Mouse (Mus musculus): ENCODE measurements around the gene Slc25a22.
"Not testable (repeated sequence)": the region's sequence is repeated elsewhere in the genome, so short reads cannot be mapped to it uniquely, and the experiment has no call there.

Slc25a22 gene

DNA sequence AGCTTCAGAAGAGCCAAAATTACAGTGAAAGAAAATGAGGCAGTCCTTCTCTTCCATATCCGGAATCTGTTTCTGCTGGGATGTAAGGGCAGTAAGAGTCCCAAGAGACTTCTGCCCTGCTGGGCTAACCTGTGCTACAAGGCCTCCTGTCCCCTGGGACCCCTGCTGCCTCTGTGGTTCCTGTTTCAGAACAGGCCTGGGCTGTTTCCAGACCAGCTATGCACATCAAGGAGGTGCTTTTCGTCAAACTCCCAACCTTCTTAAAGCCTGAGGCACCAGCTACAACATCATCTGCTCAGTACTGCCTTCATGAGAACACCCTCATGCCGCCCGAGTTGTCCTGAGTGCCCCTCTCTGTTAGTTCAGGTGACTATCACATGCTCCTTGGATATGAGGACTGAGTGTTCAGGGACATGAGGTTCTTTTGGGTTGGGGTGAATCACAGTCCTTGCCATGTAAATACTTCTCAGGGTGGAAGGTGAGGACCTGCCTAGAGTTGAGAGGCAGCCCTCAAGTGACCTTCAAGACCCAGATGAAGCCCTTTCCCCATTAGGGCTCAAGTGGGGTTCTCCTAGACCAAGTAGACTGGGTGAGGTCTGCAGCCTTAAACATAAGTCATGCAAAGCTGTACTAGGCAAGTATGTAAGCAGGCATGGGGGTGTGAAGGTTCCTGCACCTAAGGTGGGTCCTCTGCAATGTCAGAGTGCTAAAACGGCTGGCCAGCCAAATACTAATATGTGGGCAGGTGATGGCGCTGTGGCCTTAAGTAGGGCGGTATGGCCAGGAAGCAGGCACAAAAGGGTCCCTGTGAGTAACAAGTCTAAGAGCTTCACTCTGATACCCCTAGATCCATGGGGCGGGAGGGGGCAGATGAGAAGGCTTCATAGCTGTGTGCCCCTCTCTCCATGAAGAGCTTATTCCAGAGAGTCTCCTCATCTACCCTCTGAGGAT, 19.7 kb downstream of the Slc25a22 start:
- CTCF ChIA-PET: interaction anchor here (0.5 kb wide), 1 partner anchor 13 kb away, joined by 3 read pairs; no protein-coding TSS in a partner anchor

DNA sequence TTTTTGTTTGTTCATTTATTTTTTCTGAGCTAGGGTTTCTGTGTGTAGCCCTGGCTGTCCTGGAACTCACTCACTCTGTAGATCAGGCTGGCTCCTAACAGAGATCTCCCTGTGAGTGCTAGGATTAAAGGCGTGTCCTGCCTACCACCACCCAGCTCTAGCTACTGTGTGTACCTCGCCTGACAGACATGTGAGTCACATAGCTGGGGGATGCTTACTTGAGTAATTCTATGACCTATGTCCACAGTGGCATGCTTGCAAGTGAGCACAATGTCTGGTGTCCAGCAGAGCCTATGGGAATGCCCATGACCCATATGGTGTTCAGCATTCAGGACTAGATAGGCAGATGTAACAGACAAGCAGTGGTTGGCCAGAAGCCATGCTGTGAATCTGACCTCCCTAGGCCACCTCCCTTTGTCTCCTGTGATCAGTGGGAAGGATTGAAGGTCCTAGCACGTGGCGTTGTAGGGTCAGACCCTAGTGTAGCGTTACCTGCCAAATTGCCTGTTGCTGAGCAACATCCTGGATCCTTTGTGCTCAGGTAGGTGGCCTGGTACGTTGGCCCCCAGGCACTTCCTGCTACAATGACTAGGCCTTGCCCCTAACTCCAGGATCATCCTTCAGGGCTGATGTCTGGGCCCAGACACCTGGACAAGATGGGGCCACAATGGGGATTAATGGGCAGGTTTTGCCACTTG, 21.4 kb downstream of the Slc25a22 start:
- CTCF ChIA-PET: no interaction called here

DNA sequence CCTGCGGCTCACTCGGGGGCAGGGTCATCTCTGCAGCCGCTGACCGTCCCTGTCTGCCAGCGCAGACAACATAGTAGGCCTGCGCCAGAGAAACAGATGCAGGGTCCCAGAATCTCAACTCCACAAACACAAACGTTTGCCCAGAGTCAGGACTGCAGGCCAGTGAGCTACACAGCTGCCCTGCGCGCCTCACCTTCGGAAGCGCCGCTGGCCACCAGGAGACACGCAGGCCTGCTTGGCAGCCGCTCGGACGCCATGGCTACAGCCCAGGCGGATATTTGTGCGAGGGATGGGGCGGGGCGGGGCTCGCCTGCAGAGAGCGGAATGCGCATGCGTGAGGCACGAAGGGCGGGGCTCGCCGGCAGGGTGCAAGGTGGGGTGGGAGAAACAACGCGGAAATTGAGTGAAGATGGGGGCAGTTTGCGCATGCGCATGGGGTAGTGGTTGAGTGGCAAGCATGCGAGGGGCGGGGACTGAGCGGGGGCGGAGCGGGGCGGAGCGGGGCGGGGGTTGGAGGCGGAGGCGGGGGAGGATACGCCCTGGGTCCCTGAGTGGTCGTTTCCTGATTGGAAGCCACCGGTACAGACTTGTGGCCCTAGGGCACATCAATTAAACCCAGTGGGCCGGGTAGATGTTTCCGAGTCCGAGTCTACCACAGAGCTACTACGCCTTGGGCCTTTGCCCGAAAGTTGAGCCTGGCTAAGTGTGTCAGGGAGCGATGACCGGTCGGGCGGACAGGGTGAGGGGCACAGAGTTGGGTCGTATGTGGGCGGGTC, 23.7 kb downstream of the Slc25a22 start, which contains the start of gene Gatd1:
TSS of gene Gatd1 (minus strand) at position 328 of the 776 bp plus-strand sequence.
- CTCF ChIA-PET: no interaction called here

DNA sequence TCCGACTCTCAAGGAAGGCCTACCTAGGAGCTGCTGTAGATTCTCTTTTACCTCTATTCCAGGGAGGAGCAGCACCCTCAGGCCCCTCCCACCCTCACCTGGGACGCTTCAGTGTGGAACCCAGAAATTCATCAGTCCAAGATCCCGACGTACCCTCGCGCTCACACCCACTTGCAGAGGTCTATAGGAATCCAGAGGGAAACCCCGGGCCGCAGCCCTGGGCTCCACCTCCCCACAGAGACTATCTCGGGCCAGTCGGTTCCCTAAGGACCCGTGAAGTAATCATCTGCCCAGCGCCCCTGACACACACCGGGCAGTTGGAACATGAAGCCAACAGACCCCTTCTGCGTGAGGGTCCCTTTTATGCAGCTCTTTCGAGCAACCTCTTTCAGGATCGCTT, 24.4 kb downstream of the Slc25a22 start:
- CTCF ChIA-PET: interaction anchor here (0.6 to 0.8 kb wide), 2 partner anchors 25 to 49 kb away, joined by 3 to 8 read pairs; no protein-coding TSS in a partner anchor

DNA sequence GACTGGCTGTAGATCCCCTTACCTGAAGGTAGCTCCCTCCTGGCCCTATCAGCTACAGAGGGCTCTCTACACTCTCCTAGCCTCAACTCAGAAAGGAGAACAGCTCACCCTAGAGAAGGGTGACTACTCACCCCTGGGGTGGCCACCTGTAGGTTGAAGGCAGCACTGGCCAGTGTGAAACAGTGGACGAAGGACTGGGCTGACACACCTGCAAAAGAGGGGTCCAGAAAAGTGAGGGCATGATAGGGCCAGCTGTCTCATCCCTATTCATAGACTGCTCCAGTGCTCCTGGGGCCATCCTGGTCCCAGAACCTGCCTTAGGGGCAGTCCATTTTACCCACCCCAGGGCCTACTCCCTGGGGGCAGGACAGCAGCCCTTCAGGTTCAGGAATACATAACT, 26.0 kb downstream of the Slc25a22 start:
- CTCF ChIA-PET: no interaction called here

DNA sequence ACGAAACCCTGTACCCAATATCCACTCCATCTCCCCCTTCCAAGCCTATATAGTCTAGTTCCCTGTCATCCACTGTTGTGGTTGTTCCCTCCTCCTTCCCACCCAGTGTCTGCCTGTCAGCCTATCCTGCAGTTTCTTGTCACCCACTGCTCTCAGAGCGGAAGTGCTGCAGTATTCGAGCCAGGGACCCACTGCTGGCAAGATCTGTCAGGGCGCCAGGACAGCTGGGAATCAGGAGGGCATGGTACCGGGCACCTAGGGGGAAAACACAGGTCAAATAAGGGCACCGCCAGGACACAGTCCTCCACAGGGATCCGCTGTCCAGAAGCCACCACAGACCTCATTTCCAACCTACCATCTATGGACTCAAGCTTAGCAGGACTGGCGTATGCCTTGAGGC, 27.1 kb downstream of the Slc25a22 start:
- CTCF ChIA-PET: interaction anchor here (0.6 kb wide), 1 partner anchor 36 kb away, joined by 3 read pairs; the partner anchor contains the start of gene Rplp2

DNA sequence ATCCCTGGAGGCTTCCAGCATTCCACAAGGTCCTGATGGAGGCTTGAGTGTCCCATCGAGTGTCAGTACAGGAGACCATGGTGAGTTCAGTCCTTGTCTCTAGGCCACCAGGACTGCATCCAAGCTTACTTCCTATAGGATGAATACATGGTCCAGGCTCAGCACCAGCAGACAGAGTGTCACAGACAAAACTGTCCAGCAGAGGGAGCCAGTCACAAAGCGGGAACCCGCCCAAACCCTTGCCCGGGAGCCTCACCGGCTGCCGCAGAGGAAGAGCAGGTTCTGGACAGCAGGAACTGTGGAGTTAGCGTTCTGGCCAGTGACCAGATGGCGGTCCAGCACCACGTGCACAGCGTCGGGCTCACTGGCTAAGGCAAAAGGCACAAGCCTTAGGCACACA, 28.9 kb downstream of the Slc25a22 start:
- CTCF ChIA-PET: interaction anchor here (0.6 to 0.7 kb wide), 3 partner anchors 16 to 378 kb away, joined by 3 to 11 read pairs (median 3); partner anchors contain the start of gene Taldo1

DNA sequence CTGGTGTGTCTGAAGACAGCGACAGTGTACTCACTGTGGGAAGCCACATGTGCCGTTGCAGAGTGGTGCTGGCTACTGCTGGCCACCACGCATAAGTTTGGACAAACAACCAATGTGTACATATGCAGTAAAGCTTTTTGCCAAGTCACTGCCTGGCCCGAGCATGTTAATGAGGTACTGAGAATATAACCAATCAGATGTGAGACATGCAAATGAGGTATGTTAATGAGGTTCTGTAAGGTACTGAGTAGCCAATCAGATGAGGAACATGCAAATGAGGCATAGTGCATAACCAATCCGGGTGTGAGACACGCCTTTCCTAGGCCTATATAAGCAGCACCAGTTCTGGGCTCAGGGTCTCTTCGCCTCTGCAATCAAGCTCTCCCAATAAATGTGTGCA, 30.0 kb downstream of the Slc25a22 start:
- CTCF ChIA-PET: not testable (repeated sequence)

DNA sequence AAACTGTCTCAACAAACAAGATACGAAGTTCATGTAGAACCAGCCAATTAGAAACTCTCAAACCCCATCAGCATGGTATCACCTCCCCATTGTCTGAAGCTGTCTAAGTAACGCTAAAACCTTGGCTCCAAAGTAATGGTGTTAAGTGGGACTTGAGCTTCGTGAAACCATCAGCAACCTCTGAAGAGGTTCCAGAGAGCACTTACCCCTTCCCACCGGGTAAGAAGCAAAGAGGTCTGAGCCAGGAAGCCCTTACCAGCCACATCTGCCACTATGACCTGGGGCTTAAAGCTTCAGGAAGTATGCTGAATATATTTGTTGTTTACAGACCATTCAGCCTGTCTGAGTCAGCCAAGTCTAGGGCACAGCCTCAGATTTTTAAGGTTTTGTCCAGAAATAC, 32.2 kb downstream of the Slc25a22 start:
- CTCF ChIA-PET: interaction anchor here (0.5 to 0.7 kb wide), 2 partner anchors 13 to 45 kb away, joined by 3 read pairs; no protein-coding TSS in a partner anchor

DNA sequence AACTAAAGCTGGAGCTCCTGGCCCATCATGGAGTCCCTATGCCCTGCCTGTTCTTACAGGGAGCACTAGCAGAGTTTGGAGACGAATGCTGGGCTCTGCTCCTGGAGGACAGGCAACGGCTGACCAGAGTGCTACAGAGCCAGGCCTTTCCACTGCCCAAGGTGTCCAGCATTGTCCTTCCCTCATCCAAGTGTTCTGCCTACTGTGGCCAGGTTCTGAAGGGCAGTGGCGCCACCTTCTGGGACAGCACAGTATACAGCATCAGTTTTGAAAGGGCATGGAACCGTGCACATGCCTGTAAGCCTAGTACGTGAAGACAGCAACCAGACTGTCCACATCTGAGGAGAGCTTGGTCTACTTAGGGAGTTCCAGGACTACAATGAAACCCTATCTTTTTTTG, 34.4 kb downstream of the Slc25a22 start:
- CTCF ChIA-PET: interaction anchor here (0.6 to 0.7 kb wide), 3 partner anchors 17 to 79 kb away, joined by 3 to 12 read pairs (median 4); no protein-coding TSS in a partner anchor

DNA sequence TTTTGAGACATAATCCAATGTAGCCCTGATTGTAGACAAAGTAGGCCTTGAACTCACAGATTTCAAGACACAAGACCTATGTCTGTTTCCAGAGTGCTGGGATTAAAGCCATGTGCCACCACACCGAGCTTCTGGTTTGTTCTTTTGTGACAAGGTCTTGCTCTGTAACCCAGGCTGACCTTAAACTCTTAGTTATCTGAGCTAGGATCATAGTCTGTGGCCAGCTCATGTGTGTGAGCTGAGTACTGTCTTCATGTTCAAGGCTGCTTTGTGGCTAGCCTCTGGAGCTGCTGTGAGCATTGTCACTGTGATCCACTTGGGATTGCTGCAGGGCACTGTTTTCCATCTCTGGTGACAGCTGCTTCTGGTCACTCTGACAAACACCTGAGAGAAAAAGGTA, 42.3 kb downstream of the Slc25a22 start:
- CTCF ChIA-PET: no interaction called here

DNA sequence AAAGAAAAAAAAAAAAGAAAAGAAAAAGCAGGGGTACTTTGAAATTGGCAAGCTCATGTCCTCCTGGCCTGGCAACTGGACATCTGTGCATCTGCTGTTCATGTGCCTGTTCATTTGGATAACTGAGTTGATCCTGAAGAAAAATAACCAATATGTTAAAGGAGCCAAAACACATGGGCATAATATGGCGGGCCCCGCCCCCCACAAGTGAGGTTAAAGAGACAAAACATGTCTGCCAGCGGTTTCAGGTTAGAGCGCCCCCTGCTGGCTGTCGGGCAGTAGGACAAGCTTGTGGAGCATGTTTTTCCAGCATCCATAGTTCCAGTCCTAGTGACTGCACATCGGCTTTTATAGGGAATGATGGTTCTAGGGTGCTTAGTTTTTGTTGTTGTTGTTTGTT, 42.9 kb downstream of the Slc25a22 start:
- CTCF ChIA-PET: interaction anchor here (0.6 to 1.3 kb wide), 2 partner anchors 64 to 299 kb away, joined by 3 to 6 read pairs; no protein-coding TSS in a partner anchor

DNA sequence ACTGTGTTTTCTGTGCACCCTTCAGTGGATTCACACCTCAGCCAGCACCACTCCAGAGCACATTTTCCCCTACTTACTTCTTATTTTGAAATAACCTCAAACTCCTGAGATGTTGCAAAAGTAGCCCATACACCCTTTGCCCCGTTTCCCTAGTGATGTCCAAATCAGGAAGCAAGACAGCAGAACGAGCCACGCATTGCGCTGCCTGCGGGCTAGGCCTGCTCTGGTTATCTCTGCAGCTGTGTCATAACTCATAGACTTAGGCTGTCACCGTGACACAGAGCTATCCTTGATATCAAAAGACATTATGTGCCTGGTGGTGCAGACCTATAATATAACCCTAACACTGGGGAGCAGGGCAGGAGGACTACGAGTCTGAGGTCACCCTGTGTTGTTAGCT, 43.5 kb downstream of the Slc25a22 start:
- CTCF ChIA-PET: interaction anchor here (0.7 to 1.3 kb wide), 2 partner anchors 64 to 144 kb away, joined by 3 to 6 read pairs; no protein-coding TSS in a partner anchor

DNA sequence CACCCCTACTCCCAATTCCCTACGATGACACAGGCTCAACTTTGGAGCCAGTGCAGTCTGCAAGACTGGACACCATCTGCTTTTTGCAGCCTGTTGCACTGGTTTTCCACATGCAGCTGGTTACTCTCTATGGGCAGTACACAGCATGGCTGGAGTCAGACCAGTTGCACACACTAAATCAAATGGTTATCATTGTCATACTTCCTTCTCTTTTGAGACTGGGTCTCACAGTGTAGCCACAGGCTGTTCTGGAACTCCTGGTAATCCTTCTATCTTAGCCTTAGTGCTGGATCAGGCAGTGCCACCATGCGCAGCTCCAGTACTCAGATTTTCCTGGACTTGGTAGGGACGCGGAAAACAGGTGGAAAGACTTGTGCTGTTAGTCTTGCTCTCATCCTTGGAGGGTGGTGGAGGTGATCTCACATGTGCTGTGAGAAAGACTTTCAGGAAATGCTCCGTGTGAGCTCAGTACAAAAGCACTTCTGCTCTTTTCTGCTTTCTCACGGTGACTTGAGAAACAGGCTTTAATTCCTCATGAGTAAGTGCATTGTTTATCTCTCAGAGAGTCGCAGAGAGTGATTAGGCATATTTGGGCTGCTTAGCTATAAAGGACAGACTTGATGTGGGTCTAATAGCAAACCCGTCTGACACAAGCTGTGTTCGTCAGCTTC, 45.0 kb downstream of the Slc25a22 start:
- CTCF ChIA-PET: interaction anchor here (0.6 to 1.0 kb wide), 4 partner anchors 9 to 26 kb away, joined by 3 to 17 read pairs (median 4); no protein-coding TSS in a partner anchor

DNA sequence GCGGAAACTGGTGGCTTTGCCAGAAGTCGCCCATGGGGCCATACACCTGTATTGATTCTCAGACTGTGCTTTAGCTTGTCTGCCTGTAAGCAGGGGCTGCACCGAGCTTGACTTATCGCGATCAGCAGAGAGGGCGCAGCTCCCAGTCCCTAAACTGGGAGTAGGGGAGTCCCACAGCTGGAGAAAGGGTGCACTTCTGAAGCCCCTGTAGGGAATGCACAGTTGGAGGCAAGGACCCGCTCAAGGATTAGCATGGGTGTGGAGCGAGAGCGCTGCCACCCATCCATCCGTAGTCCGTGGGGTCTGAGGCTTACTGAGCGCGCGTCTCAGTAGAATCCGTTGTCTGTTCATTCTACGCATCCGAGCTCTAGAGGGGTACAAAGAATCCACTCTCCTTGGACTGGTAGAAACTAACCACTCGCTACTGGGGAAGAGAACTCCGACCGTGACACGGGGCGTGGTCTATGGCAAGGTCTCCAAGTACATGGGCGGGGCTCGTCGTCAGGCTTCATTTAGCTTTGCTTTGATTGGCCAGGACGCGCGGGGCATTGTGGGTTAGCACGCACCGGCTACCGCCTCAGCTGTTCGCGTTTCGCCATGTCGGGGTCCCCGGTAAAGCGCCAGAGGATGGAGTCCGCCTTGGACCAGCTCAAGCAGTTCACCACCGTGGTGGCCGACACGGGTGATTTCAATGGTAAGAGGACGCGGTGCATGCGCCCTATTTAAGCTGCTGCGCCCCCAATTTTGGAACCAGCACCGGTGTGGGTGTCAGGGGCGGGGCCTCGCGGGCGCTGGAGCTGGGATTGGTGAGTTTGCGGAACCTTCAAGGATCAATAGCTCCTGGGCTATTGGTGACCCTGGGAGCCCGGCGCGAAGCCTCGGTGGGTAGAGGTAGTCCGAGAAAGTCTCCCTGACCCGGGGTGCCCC, 45.8 kb downstream of the Slc25a22 start, which contains the start of gene Taldo1:
TSS of gene Taldo1 (plus strand) at position 575 of the 927 bp plus-strand sequence.
- CTCF ChIA-PET: interaction anchor here (0.6 to 1.0 kb wide), 2 partner anchors 17 to 25 kb away, joined by 3 to 17 read pairs; no protein-coding TSS in a partner anchor

DNA sequence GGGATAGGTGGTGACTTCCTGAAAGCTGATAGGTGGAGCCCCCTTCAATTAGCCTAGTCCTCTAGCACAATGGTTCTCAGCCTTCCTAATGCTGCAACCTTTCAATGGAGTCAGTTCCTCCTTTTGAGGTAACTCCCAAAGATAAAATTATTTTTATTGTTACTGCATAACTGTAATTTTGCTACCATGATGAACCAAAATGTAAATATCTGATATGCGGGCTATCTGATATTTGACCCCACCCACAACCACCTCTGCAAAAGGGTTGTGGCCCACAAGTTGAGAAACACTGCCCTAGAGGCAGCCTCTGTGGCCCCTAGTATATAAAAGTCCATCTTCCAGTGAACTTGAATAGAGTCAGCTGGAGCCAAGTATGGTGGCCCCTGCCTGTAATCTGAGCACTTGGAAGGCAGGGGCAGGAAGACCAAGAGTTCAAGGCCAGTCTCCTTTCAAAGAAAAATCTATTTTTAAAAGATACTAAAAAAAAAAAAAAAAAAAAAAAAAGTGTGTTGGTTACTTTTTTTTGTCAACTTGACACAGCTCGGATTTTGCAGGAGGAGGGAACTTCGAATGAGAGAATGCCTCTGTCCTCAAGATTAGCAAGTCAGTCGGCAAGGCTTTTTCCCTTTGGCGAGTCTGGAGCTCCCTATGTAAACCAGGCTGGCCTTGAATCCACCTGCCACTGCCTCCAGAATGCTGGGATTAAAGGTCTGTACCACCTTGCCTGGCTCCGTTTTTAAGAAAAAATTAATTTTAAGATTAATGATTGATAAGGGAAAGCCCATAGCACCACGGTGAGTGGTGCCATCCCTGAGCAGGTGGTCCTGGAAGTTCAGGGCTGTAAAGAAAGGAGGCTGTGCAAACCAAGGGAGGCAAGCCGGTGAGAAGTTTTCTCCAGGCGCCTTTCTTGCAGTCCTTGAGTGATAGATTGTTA, 47.1 kb downstream of the Slc25a22 start:
- CTCF ChIA-PET: interaction anchor here (0.8 kb wide), 1 partner anchor 320 kb away, joined by 7 read pairs; no protein-coding TSS in a partner anchor

DNA sequence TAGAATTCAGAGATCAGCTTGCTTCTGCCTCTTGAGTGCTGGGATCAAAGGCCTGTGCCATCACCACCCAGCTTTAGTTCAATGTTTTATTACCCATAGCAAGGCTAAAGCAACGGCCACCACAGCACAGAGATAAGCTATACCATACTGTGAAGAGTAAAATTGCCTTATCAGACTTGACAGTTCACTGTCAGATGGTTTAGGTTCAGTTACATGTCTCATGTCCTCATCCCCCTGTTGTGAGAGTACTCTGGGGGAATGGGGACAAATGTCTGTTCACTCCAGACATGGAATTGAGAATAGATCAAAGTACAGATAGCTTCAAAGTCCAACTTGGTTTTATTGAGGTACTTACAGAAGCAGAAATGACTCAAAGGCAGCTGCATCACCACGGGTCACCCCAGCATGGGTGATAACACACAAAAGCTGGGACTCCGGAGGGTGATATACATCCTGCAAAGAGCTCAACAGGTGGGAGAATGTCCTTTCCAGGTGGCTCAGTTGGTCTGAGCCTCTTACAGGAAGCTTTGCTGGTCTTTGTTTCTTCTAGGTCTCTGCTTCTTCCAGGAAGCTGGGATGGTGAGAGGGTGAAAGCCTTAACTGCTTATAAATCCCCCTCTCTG, 49.1 kb downstream of the Slc25a22 start:
- CTCF ChIA-PET: interaction anchor here (0.5 kb wide), 1 partner anchor 245 kb away, joined by 3 read pairs; no protein-coding TSS in a partner anchor
